Mouse (Mus musculus): ENCODE data around the gene Slc35e3.

DNA sequence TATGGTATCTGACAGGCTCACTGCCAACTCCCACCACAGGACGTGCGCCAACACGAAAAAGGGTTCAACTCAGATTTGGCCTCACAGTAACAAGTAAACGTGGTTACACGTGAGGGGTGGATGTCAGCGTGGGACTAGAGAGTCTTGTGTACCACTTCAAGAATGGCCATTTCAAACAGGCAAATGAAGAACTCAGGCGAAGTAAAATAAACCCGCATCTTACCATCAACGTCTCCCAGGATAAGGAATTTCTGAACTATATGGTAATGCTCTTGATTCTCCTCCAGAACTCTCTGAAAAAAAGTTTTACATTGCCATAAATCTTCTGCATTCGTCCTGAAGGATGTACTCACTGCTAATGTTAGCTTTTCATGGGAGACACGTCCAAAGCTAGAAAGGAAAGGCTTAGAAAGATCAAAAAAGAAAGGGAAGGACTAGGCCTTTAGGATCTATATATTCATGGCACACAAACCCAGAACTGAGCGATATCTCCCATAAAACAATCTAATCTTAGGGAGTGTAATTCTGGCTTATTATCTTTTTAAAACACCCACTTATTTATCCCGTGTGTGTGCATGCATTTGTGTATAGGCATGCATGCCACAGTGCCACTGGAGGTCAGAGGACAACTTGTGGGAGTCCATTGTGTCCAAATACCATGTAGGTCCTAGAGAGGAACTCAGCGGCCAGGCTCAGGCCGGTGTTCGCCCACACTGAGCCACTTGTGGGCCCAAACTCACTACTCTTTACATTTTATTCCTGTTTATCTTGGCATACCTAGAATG lies 20.1 kb upstream of the Slc35e3 start:
- TF ChIP-seq EP300 (IDR thresholded peaks at IDR 0.05; ENCODE audit: insufficient read depth, low read depth, low read length) (no peak), CTCF (IDR thresholded peaks at IDR 0.05; ENCODE audit: low read depth, low read length) (no peak), POLR2A (IDR thresholded peaks at IDR 0.05; ENCODE audit: insufficient read depth, low read length) (no peak)
